Mouse (Mus musculus) forebrain, embryonic 16.5 days (tissue): Measurements from ENCODE around the gene Prr5. TPM values are rescaled to one million over a fixed set of nuclear protein-coding genes. Genes with fewer than 3 reads are reported as not detected.
A peak's percentile ranks its signal among the peaks of the same experiment; 100 is the strongest.

Experiments
- ATAC-seq: fragments of 200-750 bp; cut with Nextera tagmentation; 2 replicates; pipeline ENCODE4 v1.8.0; 2017; ENCODE audit warnings: mild to moderate bottlenecking, moderate library complexity
- H3K27ac ChIP-seq: fragments of 300-500 bp; sonication (generic); 2 replicates; pipeline ENCODE4 v1.5.1; 2014; ENCODE audit warnings: low read length, control low read depth
- H3K27me3 ChIP-seq: fragments of 300-500 bp; sonication (generic); replicated peaks from 2 replicates; pipeline ENCODE4 v1.6.1; 2014; ENCODE audit warnings: low read length; ENCODE audit not compliant: control insufficient read depth, insufficient read depth
- H3K36me3 ChIP-seq: fragments of 300-500 bp; sonication (generic); 2 replicates; pipeline ENCODE4 v1.6.1; 2014; ENCODE audit not compliant: control insufficient read depth, insufficient read depth
- H3K4me1 ChIP-seq: fragments of 300-500 bp; sonication (generic); replicated peaks from 2 replicates; pipeline ENCODE4 v1.6.1; 2014; ENCODE audit warnings: low read length; ENCODE audit not compliant: control insufficient read depth, insufficient read depth
- H3K4me2 ChIP-seq: fragments of 300-500 bp; sonication (generic); 2 replicates; pipeline ENCODE4 v1.6.1; 2014; ENCODE audit warnings: mild to moderate bottlenecking, low read length, control low read depth
- H3K4me3 ChIP-seq: fragments of 300-500 bp; sonication (generic); replicated peaks from 2 replicates; pipeline ENCODE4 v1.5.1; 2014; ENCODE audit warnings: mild to moderate bottlenecking, low read length, control low read depth
- H3K9ac ChIP-seq: fragments of 300-500 bp; sonication (generic); replicated peaks from 2 replicates; pipeline ENCODE4 v1.6.1; 2014; ENCODE audit warnings: low read depth, low read length, control low read depth
- H3K9me3 ChIP-seq: fragments of 300-500 bp; sonication (generic); 2 replicates; pipeline ENCODE4 v1.6.1; 2016; ENCODE audit warnings: low read length; ENCODE audit not compliant: control insufficient read depth
- WGBS: fragments of 180-500 bp; shearing (Covaris S2); extraction: QIAGEN DNeasy Blood & Tissue Kit; methylation state at CpG from one replicate; pipeline ENCODE4 v1.1.7; 2014; 5-methylcytosine and 5-hydroxymethylcytosine counted together
- polyA plus RNA-seq: library from polyadenylated mRNA; unstranded; fragments of >200 nt; fragmentation: Nextera tagmentation; extraction: Ambion mirVana; gene quantifications from 2 replicates; pipeline ENCODE4 v1.2.1, GENCODE M21; 2015

Gene Prr5
- polyA plus RNA-seq, 1 experiment from 2014 or later: 16.4 TPM

GRCm38 (mm10) chr15:84682821-84683220 lies 13.4 kb downstream of the Prr5 start:
- WGBS: 75% methylated on average over 5 of the region's 5 CpGs
- no peaks in the 10 kb centered on the region for H3K36me3 ChIP-seq
- no peak overlapping the region for H3K4me2 ChIP-seq
- H3K9me3 ChIP-seq: no peaks in the 10 kb centered on the region
- H3K4me1 ChIP-seq: peaks cover 14% of the 10 kb centered on the region
- ATAC-seq: no peak
- no peak overlapping the region for H3K9ac ChIP-seq
- peaks cover 14% of the 10 kb centered on the region for H3K27me3 ChIP-seq
- no peak overlapping the region for H3K4me3 ChIP-seq
- no peak overlapping the region for H3K27ac ChIP-seq

GRCm38 (mm10) chr15:84684520-84684919 lies 15.1 kb downstream of the Prr5 start:
- no peak overlapping the region for H3K27ac ChIP-seq
- H3K9me3 ChIP-seq: no peaks in the 10 kb centered on the region
- no peak overlapping the region for H3K4me3 ChIP-seq
- no peak overlapping the region for H3K4me2 ChIP-seq
- peaks cover 14% of the 10 kb centered on the region for H3K27me3 ChIP-seq
- WGBS: 68% methylated on average over 5 of the region's 5 CpGs
- H3K36me3 ChIP-seq: no peaks in the 10 kb centered on the region
- no peak for ATAC-seq
- H3K4me1 ChIP-seq: peaks cover 14% of the 10 kb centered on the region
- H3K9ac ChIP-seq: no peak overlapping the region

GRCm38 (mm10) chr15:84685417-84685816 lies 16.0 kb downstream of the Prr5 start:
- no peak overlapping the region for H3K27ac ChIP-seq
- H3K4me3 ChIP-seq: no peak overlapping the region
- peaks cover 9% of the 10 kb centered on the region for H3K27me3 ChIP-seq
- H3K9ac ChIP-seq: no peak overlapping the region
- H3K9me3 ChIP-seq: no peaks in the 10 kb centered on the region
- H3K4me1 ChIP-seq: peaks cover 14% of the 10 kb centered on the region
- no peak for ATAC-seq
- no peak overlapping the region for H3K4me2 ChIP-seq
- no peaks in the 10 kb centered on the region for H3K36me3 ChIP-seq
- 81% methylated on average over 3 of the region's 3 CpGs for WGBS

GRCm38 (mm10) chr15:84687904-84688303 lies 18.5 kb downstream of the Prr5 start:
- no peak for ATAC-seq
- Histone ChIP-seq H3K4me3 (no peak overlapping the region), H3K9ac (no peak overlapping the region), H3K36me3 (no peaks in the 10 kb centered on the region), H3K4me1 (no peaks in the 10 kb centered on the region), H3K27ac (no peak overlapping the region), H3K4me2 (no peak overlapping the region), H3K9me3 (no peaks in the 10 kb centered on the region), H3K27me3 (no peaks in the 10 kb centered on the region)
- 82% methylated on average over 14 of the region's 14 CpGs for WGBS

- WGBS: 78% methylated on average over 6 of the region's 6 CpGs
- no peak for ATAC-seq
- H3K36me3 ChIP-seq: no peaks in the 10 kb centered on the region
- no peak overlapping the region for H3K9ac ChIP-seq
- H3K27ac ChIP-seq: no peak overlapping the region
- no peaks in the 10 kb centered on the region for H3K9me3 ChIP-seq
- H3K4me3 ChIP-seq: no peak overlapping the region
- no peak overlapping the region for H3K4me2 ChIP-seq
- H3K4me1 ChIP-seq: no peaks in the 10 kb centered on the region
- H3K27me3 ChIP-seq: no peaks in the 10 kb centered on the region
Measured at GRCm38 (mm10) chr15:84689356-84689755, 19.9 kb downstream of the Prr5 start.

- 94% methylated on average over 6 of the region's 6 CpGs for WGBS
- no peaks in the 10 kb centered on the region for H3K4me1 ChIP-seq
Measured at GRCm38 (mm10) chr15:84691513-84691912, 22.1 kb downstream of the Prr5 start.

GRCm38 (mm10) chr15:84692645-84693044 lies 23.2 kb downstream of the Prr5 start:
- Histone ChIP-seq H3K9me3 (no peaks in the 10 kb centered on the region), H3K27ac (no peak overlapping the region), H3K27me3 (no peaks in the 10 kb centered on the region), H3K9ac (no peak overlapping the region), H3K36me3 (no peaks in the 10 kb centered on the region), H3K4me3 (no peak overlapping the region), H3K4me1 (no peaks in the 10 kb centered on the region), H3K4me2 (no peak overlapping the region)
- no peak for ATAC-seq
- 92% methylated on average over 7 of the region's 7 CpGs for WGBS

More at GRCm38 (mm10) chr15:84691513-84691912, 22.1 kb downstream of the Prr5 start:
- no peak for ATAC-seq
- Histone ChIP-seq H3K9ac (no peak overlapping the region), H3K9me3 (no peaks in the 10 kb centered on the region), H3K4me2 (no peak overlapping the region), H3K27ac (no peak overlapping the region), H3K4me3 (no peak overlapping the region), H3K36me3 (no peaks in the 10 kb centered on the region), H3K27me3 (no peaks in the 10 kb centered on the region)

GRCm38 (mm10) chr15:84696021-84696420 lies 26.6 kb downstream of the Prr5 start:
- Histone ChIP-seq H3K9ac (no peak overlapping the region), H3K27me3 (no peaks in the 10 kb centered on the region), H3K4me2 (no peak overlapping the region), H3K4me3 (no peak overlapping the region), H3K36me3 (no peaks in the 10 kb centered on the region), H3K27ac (no peak overlapping the region), H3K4me1 (no peaks in the 10 kb centered on the region), H3K9me3 (no peaks in the 10 kb centered on the region)
- ATAC-seq: no peak
- WGBS: 75% methylated on average over 4 of the region's 4 CpGs

- ATAC-seq: peak; percentile 28; the same call in 1 of the 2 replicates
- no peak overlapping the region for H3K9ac ChIP-seq
- H3K27me3 ChIP-seq: no peaks in the 10 kb centered on the region
- H3K9me3 ChIP-seq: no peaks in the 10 kb centered on the region
- no peak overlapping the region for H3K4me2 ChIP-seq
- 63% methylated on average over 11 of the region's 11 CpGs for WGBS
- no peak overlapping the region for H3K27ac ChIP-seq
- H3K4me1 ChIP-seq: no peaks in the 10 kb centered on the region
- no peak overlapping the region for H3K4me3 ChIP-seq
- no peaks in the 10 kb centered on the region for H3K36me3 ChIP-seq
Measured at GRCm38 (mm10) chr15:84697611-84698011, 28.2 kb downstream of the Prr5 start.

GRCm38 (mm10) chr15:84698189-84698588 lies 28.8 kb downstream of the Prr5 start:
- Histone ChIP-seq H3K36me3 (no peaks in the 10 kb centered on the region), H3K4me1 (no peaks in the 10 kb centered on the region), H3K9me3 (no peaks in the 10 kb centered on the region), H3K27ac (no peak overlapping the region), H3K9ac (no peak overlapping the region), H3K27me3 (no peaks in the 10 kb centered on the region), H3K4me3 (no peak overlapping the region), H3K4me2 (no peak overlapping the region)
- no peak for ATAC-seq
- WGBS: 86% methylated on average over 2 of the region's 2 CpGs
